Mouse (Mus musculus): ENCODE results near the gene 1110059E24Rik.

- TF ChIP-seq CTCF (IDR thresholded peaks at IDR 0.05; ENCODE audit: low read depth) (no peak), EP300 (IDR thresholded peaks at IDR 0.05; ENCODE audit: low read depth) (no peak)
These were observed 26.3 kb downstream of the 1110059E24Rik start for GRCm38 (mm10) chr19:21626271-21626988.

Data from liver, embryonic 14.5 days (tissue).